In genomic region chr6:37483262-37483661, GRCm38 (mm10) we compare ENCODE assay signal across 27 mouse cellular contexts. TPM values are rescaled to one million over a fixed set of nuclear protein-coding genes. Genes with fewer than 3 reads are reported as not detected.
DNase-seq lines count a peak whose midpoint lies in the region; ATAC-seq lines count a peak whose summit lies in the region.
"Had no signal": no experiment of that assay in that cellular context is flagged by ENCODE, and none has a peak within 500 bp of the region (broad histone marks: within the 10 kb centered on the region; RNA-seq: fewer than 3 reads in every experiment).

No protein-coding gene starts in this region.

- no peaks in the 10 kb centered on the region for H3K27me3 ChIP-seq in liver, embryonic 11.5 days (replicated peaks; ENCODE audit: control insufficient read depth, insufficient read depth, low read length)
- no peaks in the 10 kb centered on the region for H3K27me3 ChIP-seq in liver, embryonic 15.5 days
- H3K27me3 ChIP-seq: embryonic facial prominence, embryonic 15.5 days; forebrain, embryonic 15.5 days; hindbrain, embryonic 13.5 days had no signal

- H3K4me2 ChIP-seq in liver, embryonic 11.5 days: peak overlapping the region; percentile 17; the same call in 1 of the 2 replicates
- H3K4me2 ChIP-seq in liver, embryonic 15.5 days: 0 out of 2 replicates have a peak overlapping the region, but pooled peaks have one; percentile 7
- H3K4me2 ChIP-seq: embryonic facial prominence, embryonic 15.5 days; forebrain, embryonic 15.5 days; hindbrain, embryonic 13.5 days had no signal

- peak overlapping the region; percentile 43; the same call in 1 of the 2 replicates for H3K27ac ChIP-seq in liver, embryonic 11.5 days (ENCODE audit: low read depth, low read length)
- H3K27ac ChIP-seq in liver, embryonic 15.5 days (replicated peaks): no peak overlapping the region
- H3K27ac ChIP-seq: embryonic facial prominence, embryonic 15.5 days; forebrain, embryonic 10.5 days; forebrain, embryonic 15.5 days; heart, embryonic 10.5 days; hindbrain, embryonic 13.5 days; hindbrain, postnatal 0 days had no signal

- peak; percentile 23 for DNase-seq in heart, adult 11 months
- DNase-seq in heart, adult 8-10 months (ENCODE audit: low spot score): no peak
- no peak for DNase-seq in liver, embryonic 11.5 days (ENCODE audit: low spot score)
- no peak for DNase-seq in natural killer cell, adult 2 months (ENCODE audit: low spot score in 2 of 2)
- DNase-seq in adrenal gland, adult 2 months: no peak
- DNase-seq in heart, adult 18-20 months: no peak
- DNase-seq: adrenal gland, postnatal 25 days; cerebellum, adult 11 months; cerebellum, adult 8-10 months; cerebellum, postnatal 14 days; gastrocnemius, postnatal 14 days; heart, postnatal 10 days; heart, postnatal 4 days had no signal

- no peaks in the 10 kb centered on the region for H3K9me3 ChIP-seq in liver, embryonic 11.5 days (ENCODE audit: control insufficient read depth, low read length)
- H3K9me3 ChIP-seq in liver, embryonic 15.5 days (replicated peaks): no peaks in the 10 kb centered on the region
- H3K9me3 ChIP-seq: embryonic facial prominence, embryonic 15.5 days; forebrain, embryonic 10.5 days; forebrain, embryonic 15.5 days; heart, embryonic 10.5 days; hindbrain, embryonic 13.5 days had no signal

- WGBS in liver, embryonic 11.5 days: 28% methylated on average over 5 of the region's 5 CpGs
- 14% methylated on average over 5 of the region's 5 CpGs for WGBS in liver, embryonic 15.5 days (ENCODE audit: insufficient replicate concordance)

- H3K36me3 ChIP-seq in liver, embryonic 11.5 days (ENCODE audit: control insufficient read depth, insufficient read depth, low read length): no peaks in the 10 kb centered on the region
- H3K36me3 ChIP-seq in liver, embryonic 15.5 days (replicated peaks): no peaks in the 10 kb centered on the region
- H3K36me3 ChIP-seq: embryonic facial prominence, embryonic 15.5 days; forebrain, embryonic 10.5 days; forebrain, embryonic 15.5 days; heart, embryonic 10.5 days; hindbrain, embryonic 13.5 days had no signal

- no peak overlapping the region for H3K4me3 ChIP-seq in liver, embryonic 11.5 days (ENCODE audit: low read depth, low read length)
- H3K4me3 ChIP-seq in liver, embryonic 15.5 days (replicated peaks): no peak overlapping the region
- H3K4me3 ChIP-seq: embryonic facial prominence, embryonic 15.5 days; erythroblast, embryonic 14.5 days; forebrain, embryonic 10.5 days; forebrain, embryonic 15.5 days; heart, embryonic 10.5 days; hindbrain, embryonic 13.5 days had no signal

- no peaks in the 10 kb centered on the region; the same call in 1 of the 2 replicates for H3K4me1 ChIP-seq in liver, embryonic 11.5 days (replicated peaks; ENCODE audit: control insufficient read depth, insufficient read depth, low read length)
- peaks cover 9% of the 10 kb centered on the region; the same call in 1 of the 2 replicates for H3K4me1 ChIP-seq in liver, embryonic 15.5 days (replicated peaks)
- H3K4me1 ChIP-seq: embryonic facial prominence, embryonic 15.5 days; forebrain, embryonic 10.5 days; forebrain, embryonic 15.5 days; heart, embryonic 10.5 days; hindbrain, embryonic 13.5 days had no signal

- H3K9ac ChIP-seq in liver, embryonic 11.5 days (ENCODE audit: low read depth, low read length): no peak overlapping the region
- no peak overlapping the region for H3K9ac ChIP-seq in liver, embryonic 15.5 days
- H3K9ac ChIP-seq: embryonic facial prominence, embryonic 15.5 days; forebrain, embryonic 15.5 days; hindbrain, embryonic 13.5 days had no signal

- peak; percentile 64; the same call in 1 of the 2 replicates for ATAC-seq in liver, embryonic 11.5 days (replicated peaks; ENCODE audit: low FRiP score)
- no peak for ATAC-seq in liver, embryonic 15.5 days (ENCODE audit: insufficient read depth)
- ATAC-seq: forebrain, embryonic 15.5 days; hindbrain, postnatal 0 days had no signal

RNA-seq across cellular contexts. Expression of gene Creb3l2, which starts 41.3 kb away (rescaled TPM):
- 10 to 100 TPM; 21.8 to 23.8 (median 23.2) TPM for total RNA-seq in heart, adult 8-10 months (2022)
- polyA plus RNA-seq in liver, embryonic 11.5 days (2014; fragmentation: Nextera tagmentation; extraction: Ambion mirVana): 12.8 and 12.9 TPM in 2 replicates
- polyA plus RNA-seq in liver, embryonic 15.5 days (2015; fragmentation: Nextera tagmentation; extraction: Ambion mirVana): 3.0 and 3.8 TPM in 2 replicates
- 10 to 100 TPM; 69.4 to 85.5 TPM for total RNA-seq in adrenal gland, adult 2 months (2021)
- 36.9 and 48.4 TPM in 2 replicates for polyA plus RNA-seq in adrenal gland, adult 2 months (2012; rRNA removed)
- total RNA-seq in heart, adult 18-20 months (2021): 10 to 100 TPM; 23.2 to 24.1 TPM
- total RNA-seq: MEL had no signal

RNA-seq across cellular contexts. Expression of gene Akr1d1, which starts 46.7 kb away (rescaled TPM):
- total RNA-seq in heart, adult 8-10 months (2022): not detected
- polyA plus RNA-seq in liver, embryonic 11.5 days (2014; fragmentation: Nextera tagmentation; extraction: Ambion mirVana): 0.15 and 0.26 TPM in 2 replicates
- 8.7 and 9.8 TPM in 2 replicates for polyA plus RNA-seq in liver, embryonic 15.5 days (2015; fragmentation: Nextera tagmentation; extraction: Ambion mirVana)
- 1,000 to 10,000 TPM in 1 of 2 experiments, under 1 TPM in 1; 0.35 to 2,407 TPM for total RNA-seq in adrenal gland, adult 2 months (2021)
- 81.8 and 163 TPM in 2 replicates for polyA plus RNA-seq in adrenal gland, adult 2 months (2012; rRNA removed)
- total RNA-seq in heart, adult 18-20 months (2021): not detected
- total RNA-seq: common myeloid progenitor, adult 5-6 weeks; gastrocnemius, postnatal 14 days; heart, postnatal 10 days; heart, postnatal 4 days; hindbrain, postnatal 0 days; MEL had no signal
- polyA plus RNA-seq: C2C12; embryonic facial prominence, embryonic 11.5 days; erythroblast, embryonic 14.5 days; forebrain, embryonic 10.5 days; forebrain, embryonic 15.5 days; gonadal fat pad, adult 2 months; heart, embryonic 10.5 days; heart, embryonic 14.5 days; hindbrain, embryonic 13.5 days; hindbrain, postnatal 0 days had no signal
